Mouse (Mus musculus) ES-CJ7 (cell line): ENCODE data around the gene Cramp1l.
"Not testable (repeated sequence)": the region's sequence is repeated elsewhere in the genome, so short reads cannot be mapped to it uniquely, and the experiment has no call there.

Experiments used
- DNase-seq: peaks from one replicate; pipeline ENCODE4 v3.0.0; 2011; ENCODE audit warnings: low read depth, low spot score

Gene Cramp1l

GRCm38 (mm10) chr17:24959371-24959770 lies 56.2 kb downstream of the Cramp1l start:
- DNase-seq: no peak

DNA sequence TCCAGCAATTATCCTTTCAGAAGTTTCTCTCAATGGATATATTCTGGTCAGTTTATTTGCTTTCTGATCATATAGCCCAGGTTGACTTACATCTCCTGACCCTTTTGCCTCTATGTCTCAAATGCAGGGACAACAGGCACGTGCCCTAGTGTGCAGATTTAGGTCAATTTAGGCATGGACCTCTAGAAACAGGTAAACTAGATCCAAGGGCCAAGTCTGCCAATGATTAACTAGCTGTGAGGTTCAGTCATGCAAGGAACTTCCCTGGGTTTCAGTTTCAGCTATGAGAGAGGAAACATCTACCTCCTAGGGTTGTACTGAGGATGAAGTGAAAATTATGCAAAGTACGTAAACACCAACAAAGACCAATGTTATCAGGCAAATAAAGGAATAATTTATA lies 62.3 kb downstream of the Cramp1l start:
- no peak for DNase-seq

- peak; percentile 43 for DNase-seq
These were observed 64.9 kb downstream of the Cramp1l start for GRCm38 (mm10) chr17:24950671-24951070.

DNA sequence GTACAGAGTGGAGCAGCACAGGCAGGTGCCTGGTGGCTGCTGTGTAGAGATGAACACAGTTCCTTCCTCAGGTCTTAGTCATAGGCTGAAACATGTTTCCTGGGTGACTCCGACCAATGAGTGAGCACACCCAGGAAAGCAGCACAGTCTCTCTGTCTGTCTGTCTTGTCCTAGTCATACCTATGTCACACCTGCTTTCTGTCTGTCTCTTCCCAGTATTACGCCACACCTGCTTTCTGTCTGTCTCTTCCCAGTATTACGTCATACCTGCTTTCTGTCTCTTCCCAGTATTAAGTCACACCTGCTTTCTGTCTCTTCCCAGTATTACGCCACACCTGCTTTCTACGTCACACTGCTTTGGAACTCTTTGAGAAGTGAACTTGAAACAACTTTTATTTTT lies 67.4 kb downstream of the Cramp1l start:
- DNase-seq: no peak

DNA sequence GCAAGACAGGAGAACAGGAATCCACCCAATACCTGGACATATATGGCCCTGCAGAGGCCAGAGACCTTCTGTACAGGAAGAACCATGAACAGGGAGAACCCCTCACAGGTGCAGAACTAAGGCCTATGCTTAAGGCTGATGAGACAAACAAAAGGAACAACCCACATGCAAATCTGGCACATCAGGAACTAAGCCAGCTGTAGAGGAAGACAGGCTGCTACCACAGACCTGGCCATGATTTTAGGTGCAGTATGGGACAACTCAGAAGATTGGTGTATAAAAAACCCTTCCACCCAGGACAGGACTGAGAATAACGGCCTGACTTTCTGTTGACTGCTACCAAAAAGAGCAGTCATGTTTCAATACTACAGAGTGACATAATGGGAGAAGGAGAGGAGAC lies 72.0 kb downstream of the Cramp1l start:
- DNase-seq: not testable (repeated sequence)

DNA sequence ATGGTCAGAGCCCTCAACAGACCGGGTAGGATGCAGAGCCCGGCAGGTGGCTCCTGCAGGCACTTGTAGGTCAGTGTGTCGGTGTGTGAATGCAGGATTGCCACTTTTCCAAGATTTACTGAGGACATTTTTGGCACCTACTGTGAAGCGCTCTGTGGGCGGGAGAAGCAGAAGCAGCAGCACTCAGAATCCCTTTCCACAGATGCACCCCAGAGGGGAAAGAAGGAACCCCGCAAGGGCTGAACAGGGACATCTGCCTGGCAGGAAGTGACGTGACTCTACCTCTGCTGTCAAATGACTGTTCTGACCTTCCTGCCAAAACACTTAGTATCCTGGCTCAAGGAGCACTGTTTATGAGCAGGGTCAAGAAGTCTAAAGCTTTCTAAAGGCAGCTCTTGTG lies 72.6 kb downstream of the Cramp1l start:
- DNase-seq: no peak

- DNase-seq: peak; percentile 20
These were observed 73.1 kb downstream of the Cramp1l start for GRCm38 (mm10) chr17:24942453-24942852.

DNA sequence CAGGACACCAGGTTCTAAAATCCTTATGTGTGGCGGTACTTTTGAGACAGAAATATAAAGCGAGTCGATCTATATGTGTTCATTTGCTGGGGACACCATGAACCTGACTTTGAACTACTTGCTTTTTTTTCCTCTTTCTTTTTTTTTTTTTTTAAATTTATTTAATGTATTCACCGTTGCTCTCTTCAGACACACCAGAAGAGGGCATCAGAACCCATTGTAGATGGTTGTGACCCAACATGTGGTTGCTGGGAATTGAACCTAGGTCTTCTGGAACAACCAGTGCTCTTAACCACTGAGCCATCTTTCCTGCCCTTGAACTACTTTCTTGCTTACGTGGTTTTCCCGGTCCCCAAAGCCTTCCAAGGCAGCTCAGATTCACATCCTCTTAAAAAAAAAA lies 78.3 kb downstream of the Cramp1l start:
- no peak for DNase-seq

- DNase-seq: peak; percentile 87
These were observed 79.0 kb downstream of the Cramp1l start, which contains the start of gene Mapk8ip3 for GRCm38 (mm10) chr17:24936259-24937237. Gene Mapk8ip3, minus strand, starts transcription at chr17:24936977.

- no peak for DNase-seq
These were observed 79.9 kb downstream of the Cramp1l start for GRCm38 (mm10) chr17:24935666-24936065.

DNA sequence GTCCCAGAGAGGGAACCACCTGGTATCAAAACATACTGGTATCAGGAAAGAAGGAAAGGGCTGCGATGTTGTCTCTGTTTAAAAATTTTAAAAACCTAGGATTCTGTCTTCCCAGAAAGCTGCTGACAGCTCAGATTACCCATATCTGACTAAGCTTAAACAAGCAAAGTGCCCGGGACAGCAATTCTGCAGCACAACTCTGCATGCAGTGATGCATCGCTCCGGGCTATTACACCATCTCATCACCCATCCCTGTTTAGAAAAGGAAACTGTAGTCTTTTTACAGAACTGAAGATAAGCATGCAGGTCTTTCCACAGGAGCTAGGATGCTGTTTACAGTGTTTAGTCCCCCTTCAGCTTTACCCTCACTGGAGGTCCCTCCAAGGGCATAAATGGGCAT lies 80.7 kb downstream of the Cramp1l start:
- no peak for DNase-seq

DNA sequence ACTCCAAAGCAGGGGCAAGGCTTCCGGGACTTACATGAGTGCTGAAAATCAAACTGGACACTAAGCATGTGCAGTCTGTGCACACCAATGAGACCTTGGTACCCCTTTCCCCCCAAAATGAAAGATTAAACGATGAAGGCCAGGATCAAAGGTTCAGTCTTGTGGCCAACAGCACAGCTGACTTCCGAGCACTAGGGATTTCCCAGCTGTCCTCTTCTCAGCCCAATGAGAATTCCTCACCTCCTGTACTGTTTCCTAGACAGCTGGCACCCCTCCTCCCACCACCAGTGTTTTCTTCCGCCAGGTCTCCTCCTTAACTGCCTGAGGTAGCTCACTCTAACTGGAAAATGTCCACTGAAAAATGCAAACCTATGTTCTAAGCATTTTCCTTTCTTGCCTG lies 82.4 kb downstream of the Cramp1l start:
- DNase-seq: no peak

DNA sequence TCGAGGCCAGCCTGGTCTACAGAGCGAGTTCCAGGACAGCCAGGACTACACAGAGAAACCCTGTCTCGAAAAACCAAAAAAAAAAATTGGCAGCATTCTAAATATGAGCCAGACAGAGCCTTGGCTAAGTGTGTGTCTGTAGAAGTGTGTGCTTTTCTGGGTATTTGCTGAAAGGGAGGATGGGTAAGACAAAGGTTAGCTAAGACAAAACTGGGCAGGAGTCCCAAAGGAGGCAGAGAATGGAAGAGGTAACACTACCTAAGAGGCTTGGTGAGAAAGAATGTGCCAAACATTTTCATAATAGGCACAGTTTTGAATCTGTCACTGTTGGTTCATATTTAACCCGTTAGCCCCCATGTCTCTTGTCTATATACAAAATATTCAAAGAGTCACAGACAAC lies 83.2 kb downstream of the Cramp1l start:
- no peak for DNase-seq

- no peak for DNase-seq
These were observed 86.1 kb downstream of the Cramp1l start for GRCm38 (mm10) chr17:24929506-24929905.

DNA sequence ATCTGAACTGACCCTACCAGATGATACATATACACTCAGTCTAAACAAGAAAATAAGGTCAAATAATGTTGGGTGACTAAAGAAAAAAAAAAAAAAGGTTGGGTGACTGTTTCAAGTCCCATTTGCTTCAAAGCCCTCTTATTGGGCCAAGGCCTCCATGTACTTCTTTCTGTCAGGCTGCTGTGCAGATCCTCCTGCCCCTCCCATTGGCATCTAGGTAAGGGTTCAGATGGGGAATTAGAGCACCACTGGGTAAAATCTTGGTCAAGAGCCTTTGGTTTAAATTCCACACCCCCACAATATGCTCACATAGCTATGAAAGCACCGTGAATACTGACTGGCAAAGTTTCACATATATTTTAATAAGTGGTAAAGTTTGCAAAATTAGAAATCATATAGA lies 92.3 kb downstream of the Cramp1l start:
- DNase-seq: no peak

DNA sequence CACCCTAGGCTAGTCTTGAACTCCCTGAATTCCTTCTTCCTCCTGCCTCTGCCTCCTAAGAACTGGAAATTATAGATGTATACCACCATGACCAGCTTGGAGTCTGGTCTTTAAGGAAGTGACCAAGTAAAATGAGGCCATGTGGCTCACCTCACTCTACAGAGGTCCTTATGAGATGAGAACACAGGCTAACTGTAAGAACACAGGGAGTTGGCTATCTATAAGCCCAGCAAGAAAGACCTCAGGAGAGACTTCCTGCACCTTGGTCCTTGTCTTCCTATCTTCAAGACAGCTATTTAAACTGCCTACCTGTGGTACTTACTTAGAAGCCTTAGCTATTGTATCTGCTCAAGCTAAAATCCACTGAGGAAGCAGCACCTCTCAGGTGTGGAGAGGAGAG lies 101.6 kb downstream of the Cramp1l start:
- DNase-seq: no peak
